Mouse (Mus musculus): ENCODE results near the gene Fyn. TPM values are rescaled to one million over a fixed set of nuclear protein-coding genes. Genes with fewer than 3 reads are reported as not detected.

Fyn gene
- polyA plus RNA-seq, 1 experiment from 2014 or later = 34.1 TPM

- 0 out of 2 replicates have a peak, but pooled peaks cover 5% of the 10 kb centered on the region for H3K4me1 ChIP-seq
- H3K27ac ChIP-seq = no peak overlapping the region
- H3K9me3 ChIP-seq = no peaks in the 10 kb centered on the region
- 91% methylated on average over 5 of the region's 5 CpGs for WGBS
- peaks cover 22% of the 10 kb centered on the region for H3K36me3 ChIP-seq
- H3K27me3 ChIP-seq = no peaks in the 10 kb centered on the region
- H3K4me2 ChIP-seq = no peak overlapping the region
- no peak for ATAC-seq (ENCODE audit: insufficient number of reproducible peaks, insufficient read depth, low FRiP score, low TSS enrichment, low read depth)
- no peak overlapping the region for H3K4me3 ChIP-seq
- no peak overlapping the region for H3K9ac ChIP-seq
Observed at GRCm38 (mm10) chr10:39400155-39400554, 31.5 kb downstream of the Fyn start.

- Histone ChIP-seq H3K4me3 (no peak overlapping the region), H3K27me3 (no peaks in the 10 kb centered on the region), H3K9ac (no peak overlapping the region), H3K27ac (no peak overlapping the region), H3K9me3 (no peaks in the 10 kb centered on the region), H3K4me1 (peaks cover 14% of the 10 kb centered on the region), H3K36me3 (peaks cover 17% of the 10 kb centered on the region; the same call in 1 of the 2 replicates), H3K4me2 (no peak overlapping the region)
- ATAC-seq (ENCODE audit: insufficient number of reproducible peaks, insufficient read depth, low FRiP score, low TSS enrichment, low read depth) = no peak
- WGBS = 78% methylated on average over 6 of the region's 6 CpGs
Observed at GRCm38 (mm10) chr10:39402487-39402886, 33.8 kb downstream of the Fyn start.

- 88% methylated on average over 6 of the region's 6 CpGs for WGBS
- no peaks in the 10 kb centered on the region for H3K9me3 ChIP-seq
- no peak overlapping the region for H3K4me3 ChIP-seq
- peaks cover 17% of the 10 kb centered on the region; the same call in 1 of the 2 replicates for H3K36me3 ChIP-seq
- H3K4me2 ChIP-seq = no peak overlapping the region
- no peaks in the 10 kb centered on the region for H3K27me3 ChIP-seq
- H3K9ac ChIP-seq = no peak overlapping the region
- ATAC-seq (ENCODE audit: insufficient number of reproducible peaks, insufficient read depth, low FRiP score, low TSS enrichment, low read depth) = no peak
- H3K27ac ChIP-seq = no peak overlapping the region
- peaks cover 10% of the 10 kb centered on the region for H3K4me1 ChIP-seq
Observed at GRCm38 (mm10) chr10:39403706-39404105, 35.1 kb downstream of the Fyn start.

- no peak for ATAC-seq (ENCODE audit: insufficient number of reproducible peaks, insufficient read depth, low FRiP score, low TSS enrichment, low read depth)
- peaks cover 17% of the 10 kb centered on the region; the same call in 1 of the 2 replicates for H3K36me3 ChIP-seq
- H3K4me3 ChIP-seq = no peak overlapping the region
- no peak overlapping the region for H3K4me2 ChIP-seq
- no peak overlapping the region for H3K9ac ChIP-seq
- 90% methylated on average over 4 of the region's 4 CpGs for whole genome bisulfite sequencing
- H3K27me3 ChIP-seq = no peaks in the 10 kb centered on the region
- peaks cover 12% of the 10 kb centered on the region for H3K4me1 ChIP-seq
- H3K27ac ChIP-seq = no peak overlapping the region
- no peaks in the 10 kb centered on the region for H3K9me3 ChIP-seq
Observed at GRCm38 (mm10) chr10:39404175-39404574, 35.5 kb downstream of the Fyn start.

GRCm38 (mm10) chr10:39405982-39406797 is 37.5 kb downstream of the Fyn start:
- H3K9me3 ChIP-seq = no peaks in the 10 kb centered on the region
- H3K27ac ChIP-seq = no peak overlapping the region
- H3K4me2 ChIP-seq = no peak overlapping the region
- H3K36me3 ChIP-seq = 0 out of 2 replicates have a peak, but pooled peaks cover 11% of the 10 kb centered on the region
- no peak for ATAC-seq (ENCODE audit: insufficient number of reproducible peaks, insufficient read depth, low FRiP score, low TSS enrichment, low read depth)
- WGBS = 66% methylated on average over 10 of the region's 10 CpGs
- no peaks in the 10 kb centered on the region for H3K27me3 ChIP-seq
- no peak overlapping the region for H3K9ac ChIP-seq
- H3K4me3 ChIP-seq = no peak overlapping the region
- peaks cover 14% of the 10 kb centered on the region for H3K4me1 ChIP-seq

- H3K4me2 ChIP-seq = no peak overlapping the region
- WGBS = 82% methylated on average over 7 of the region's 7 CpGs
- no peaks in the 10 kb centered on the region for H3K9me3 ChIP-seq
- H3K36me3 ChIP-seq = 0 out of 2 replicates have a peak, but pooled peaks cover 6% of the 10 kb centered on the region
- H3K4me1 ChIP-seq = peaks cover 14% of the 10 kb centered on the region
- no peak overlapping the region for H3K4me3 ChIP-seq
- ATAC-seq (ENCODE audit: insufficient number of reproducible peaks, insufficient read depth, low FRiP score, low TSS enrichment, low read depth) = no peak
- no peaks in the 10 kb centered on the region for H3K27me3 ChIP-seq
- H3K27ac ChIP-seq = no peak overlapping the region
- no peak overlapping the region for H3K9ac ChIP-seq
Observed at GRCm38 (mm10) chr10:39406798-39407189, 38.1 kb downstream of the Fyn start.

- Histone ChIP-seq H3K9ac (no peak overlapping the region), H3K27ac (no peak overlapping the region), H3K27me3 (no peaks in the 10 kb centered on the region), H3K4me1 (peaks cover 14% of the 10 kb centered on the region), H3K9me3 (no peaks in the 10 kb centered on the region), H3K36me3 (0 out of 2 replicates have a peak, but pooled peaks cover 4% of the 10 kb centered on the region), H3K4me3 (no peak overlapping the region), H3K4me2 (no peak overlapping the region)
- 94% methylated on average over 2 of the region's 2 CpGs for WGBS
- ATAC-seq (ENCODE audit: insufficient number of reproducible peaks, insufficient read depth, low FRiP score, low TSS enrichment, low read depth) = no peak
Observed at GRCm38 (mm10) chr10:39407553-39407952, 38.9 kb downstream of the Fyn start.

GRCm38 (mm10) chr10:39409602-39410001 is 40.9 kb downstream of the Fyn start:
- no peak for ATAC-seq (ENCODE audit: insufficient number of reproducible peaks, insufficient read depth, low FRiP score, low TSS enrichment, low read depth)
- no peak overlapping the region for H3K4me2 ChIP-seq
- H3K9me3 ChIP-seq = no peaks in the 10 kb centered on the region
- no peak overlapping the region for H3K4me3 ChIP-seq
- H3K36me3 ChIP-seq = no peaks in the 10 kb centered on the region
- no peaks in the 10 kb centered on the region for H3K27me3 ChIP-seq
- H3K9ac ChIP-seq = no peak overlapping the region
- peaks cover 14% of the 10 kb centered on the region for H3K4me1 ChIP-seq
- H3K27ac ChIP-seq = no peak overlapping the region
- WGBS = 79% methylated on average over 7 of the region's 7 CpGs

GRCm38 (mm10) chr10:39410151-39410649 is 41.5 kb downstream of the Fyn start:
- H3K4me1 ChIP-seq = peaks cover 14% of the 10 kb centered on the region
- H3K4me3 ChIP-seq = no peak overlapping the region
- no peaks in the 10 kb centered on the region for H3K36me3 ChIP-seq
- no peak overlapping the region for H3K9ac ChIP-seq
- H3K9me3 ChIP-seq = no peaks in the 10 kb centered on the region
- ATAC-seq (ENCODE audit: insufficient number of reproducible peaks, insufficient read depth, low FRiP score, low TSS enrichment, low read depth) = no peak
- H3K27me3 ChIP-seq = no peaks in the 10 kb centered on the region
- WGBS = 86% methylated on average over 6 of the region's 6 CpGs
- no peak overlapping the region for H3K4me2 ChIP-seq
- H3K27ac ChIP-seq = no peak overlapping the region

- WGBS = 77% methylated on average over 8 of the region's 8 CpGs
Observed at GRCm38 (mm10) chr10:39411857-39412559, 43.4 kb downstream of the Fyn start.

GRCm38 (mm10) chr10:39412826-39413620 is 44.4 kb downstream of the Fyn start:
- WGBS = 75% methylated on average over 18 of the region's 18 CpGs
- H3K9ac ChIP-seq = no peak overlapping the region
- ATAC-seq (ENCODE audit: insufficient number of reproducible peaks, insufficient read depth, low FRiP score, low TSS enrichment, low read depth) = no peak
- H3K4me1 ChIP-seq = peaks cover 24% of the 10 kb centered on the region
- H3K4me2 ChIP-seq = no peak overlapping the region
- no peaks in the 10 kb centered on the region for H3K27me3 ChIP-seq
- no peaks in the 10 kb centered on the region for H3K36me3 ChIP-seq
- no peak overlapping the region for H3K27ac ChIP-seq
- H3K9me3 ChIP-seq = no peaks in the 10 kb centered on the region
- H3K4me3 ChIP-seq = no peak overlapping the region

More at GRCm38 (mm10) chr10:39411857-39412559, 43.4 kb downstream of the Fyn start:
- Histone ChIP-seq H3K36me3 (no peaks in the 10 kb centered on the region), H3K4me1 (peaks cover 14% of the 10 kb centered on the region), H3K4me2 (no peak overlapping the region), H3K27ac (no peak overlapping the region), H3K9ac (no peak overlapping the region), H3K27me3 (no peaks in the 10 kb centered on the region), H3K4me3 (no peak overlapping the region), H3K9me3 (no peaks in the 10 kb centered on the region)
- ATAC-seq (ENCODE audit: insufficient number of reproducible peaks, insufficient read depth, low FRiP score, low TSS enrichment, low read depth) = no peak

All from embryonic facial prominence, embryonic 13.5 days (tissue).